Mouse (Mus musculus) lung, adult 2 months (tissue): Measurements from ENCODE around the gene Gm20388.

Experiments used
- CTCF ChIP-seq: fragments of 200-500 bp; IDR thresholded peaks from 2 replicates; pipeline ENCODE4 v1.5.1; 2011; ENCODE audit warnings: mild to moderate bottlenecking, low read length, control low read depth; ENCODE audit not compliant: insufficient read depth
- POLR2A ChIP-seq: fragments of 200-500 bp; IDR thresholded peaks from 2 replicates; pipeline ENCODE4 v1.6.1; 2011; ENCODE audit warnings: low read depth, mild to moderate bottlenecking, control low read depth, low read length, borderline replicate concordance; ENCODE audit errors: extremely low read depth

- peak; percentile 64 for TF ChIP-seq CTCF
- TF ChIP-seq POLR2A, result no peak
Measured at GRCm38 (mm10) chr8:123202288-123202687, 3291.6 kb downstream of the Gm20388 start.
